Mouse (Mus musculus) small intestine, adult 2 months (tissue): Measurements from ENCODE around the gene Cd5l. TPM values are rescaled to one million over a fixed set of nuclear protein-coding genes. Genes with fewer than 3 reads are reported as not detected.

ENCODE experiments used
- H3K27ac ChIP-seq: fragments of 200-500 bp; 2 replicates; pipeline ENCODE4 v1.5.1; 2012; ENCODE audit warnings: low read depth, low read length, control low read depth, inconsistent platforms; ENCODE audit not compliant: insufficient read depth
- H3K27me3 ChIP-seq: fragments of 200-500 bp; 2 replicates; pipeline ENCODE4 v1.6.1; 2012; ENCODE audit warnings: mild to moderate bottlenecking, moderate library complexity, low read length, inconsistent platforms; ENCODE audit not compliant: control insufficient read depth, insufficient read depth
- H3K36me3 ChIP-seq: fragments of 200-500 bp; 2 replicates; pipeline ENCODE4 v1.6.1; 2012; ENCODE audit warnings: mild to moderate bottlenecking, low read length, control low read depth, inconsistent platforms; ENCODE audit not compliant: control insufficient read depth, insufficient read depth
- H3K4me1 ChIP-seq: fragments of 200-500 bp; 2 replicates; pipeline ENCODE4 v1.6.1; 2012; ENCODE audit warnings: low read length, inconsistent platforms, mixed read lengths; ENCODE audit not compliant: control insufficient read depth, insufficient read depth, insufficient read length
- H3K4me3 ChIP-seq: fragments of 200-500 bp; 2 replicates; pipeline ENCODE4 v1.5.1; 2012; ENCODE audit warnings: low read depth, mild to moderate bottlenecking, control low read depth, inconsistent platforms, low read length, moderate library complexity
- CTCF ChIP-seq: fragments of 200-500 bp; IDR thresholded peaks from 2 replicates; pipeline ENCODE4 v1.5.1; 2012; ENCODE audit warnings: low read depth, mild to moderate bottlenecking, control low read depth, inconsistent platforms, low read length, moderate library complexity, mixed read lengths; ENCODE audit not compliant: insufficient replicate concordance, insufficient read length; ENCODE audit errors: extremely low read depth
- POLR2A ChIP-seq: fragments of 200-500 bp; IDR thresholded peaks from 2 replicates; pipeline ENCODE4 v1.6.1; 2012; ENCODE audit warnings: low read depth, mild to moderate bottlenecking, control low read depth, inconsistent platforms, low read length, moderate library complexity
- WGBS: fragments of 180-500 bp; shearing (Covaris S2); methylation state at CpG from one replicate; pipeline ENCODE4 v1.1.7; 2018; 5-methylcytosine and 5-hydroxymethylcytosine counted together
- polyA plus RNA-seq: library from polyadenylated mRNA; depleted of rRNA; stranded (reverse); fragments of >200 nt; gene quantifications from 2 replicates; pipeline ENCODE4 v1.2.3, GENCODE M21; 2012

The Cd5l gene
- polyA plus RNA-seq, 1 experiment, result not detected

DNA sequence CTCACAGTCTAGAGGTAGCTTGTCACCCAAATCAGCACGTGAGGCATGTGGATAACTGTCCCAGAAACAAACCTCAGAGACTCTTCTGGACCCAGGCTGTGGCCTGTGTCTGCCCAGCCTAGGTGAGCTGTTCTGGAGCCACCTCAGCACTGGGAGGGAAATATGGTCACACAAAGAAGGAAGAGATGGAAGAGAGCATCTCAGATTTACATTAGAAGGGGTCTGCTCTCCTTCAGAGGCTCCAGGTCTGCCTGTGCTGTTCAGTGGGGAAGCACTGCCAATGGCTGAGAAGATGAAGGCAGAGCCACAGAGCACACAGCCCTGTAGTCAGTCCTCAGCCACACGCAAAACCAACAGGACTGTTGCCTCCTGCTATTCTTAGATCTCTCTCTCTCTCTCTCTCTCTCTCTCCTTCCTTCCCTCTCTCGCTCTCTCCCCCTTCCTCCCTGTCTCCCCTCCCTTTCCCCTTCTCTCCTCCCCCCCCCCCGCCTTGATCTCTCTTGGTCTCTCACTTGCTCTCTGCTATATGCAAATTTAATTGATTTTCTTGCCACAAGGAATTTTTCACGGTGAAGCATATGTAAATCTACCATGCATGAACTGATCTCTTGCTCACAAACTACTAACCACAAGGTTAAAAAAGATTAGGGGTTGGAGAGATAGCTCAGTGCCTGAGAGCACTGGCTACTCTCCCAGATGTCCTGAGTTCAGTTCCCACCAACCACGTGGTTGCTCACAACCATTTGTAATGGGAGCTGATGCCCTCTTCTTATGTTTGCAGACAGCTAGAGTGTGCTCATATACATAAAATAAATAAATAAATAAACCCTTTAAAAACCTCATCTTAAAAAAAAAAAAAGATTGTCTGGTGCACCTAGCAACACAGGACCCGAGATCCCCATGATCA, 24.4 kb downstream of the Cd5l start:
- Histone ChIP-seq H3K4me3 (no peak overlapping the region), H3K36me3 (no peaks in the 10 kb centered on the region), H3K27me3 (no peaks in the 10 kb centered on the region), H3K27ac (no peak overlapping the region), H3K4me1 (no peaks in the 10 kb centered on the region; the same call in 1 of the 2 replicates)
- TF ChIP-seq CTCF (no peak), POLR2A (no peak)
- WGBS, result 46% methylated on average over 7 of the region's 7 CpGs

DNA sequence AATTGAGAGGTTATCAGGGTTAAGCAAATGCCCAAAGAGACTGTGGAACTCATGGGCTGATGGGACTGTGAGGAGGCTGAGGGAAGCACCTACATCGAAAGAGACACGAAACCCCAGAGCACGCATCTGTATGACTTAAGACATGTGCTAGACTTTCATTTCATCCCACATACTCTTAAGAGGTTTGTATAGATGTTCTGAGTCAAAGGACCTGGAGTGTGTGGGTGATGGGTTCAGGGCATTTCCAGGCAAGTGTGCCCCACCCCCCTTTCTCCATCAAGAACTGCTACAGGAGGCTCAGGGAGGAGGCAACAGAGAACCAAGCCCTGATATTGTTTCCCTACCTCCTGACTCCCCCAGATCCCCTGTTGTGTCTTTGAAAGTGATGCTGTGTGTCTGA, 25.6 kb downstream of the Cd5l start:
- Histone ChIP-seq H3K27ac (no peak overlapping the region), H3K4me3 (no peak overlapping the region), H3K4me1 (no peaks in the 10 kb centered on the region), H3K36me3 (no peaks in the 10 kb centered on the region), H3K27me3 (no peaks in the 10 kb centered on the region)
- TF ChIP-seq POLR2A, result no peak
- TF ChIP-seq CTCF, result no peak
- WGBS, result 89% methylated on average over 3 of the region's 3 CpGs

DNA sequence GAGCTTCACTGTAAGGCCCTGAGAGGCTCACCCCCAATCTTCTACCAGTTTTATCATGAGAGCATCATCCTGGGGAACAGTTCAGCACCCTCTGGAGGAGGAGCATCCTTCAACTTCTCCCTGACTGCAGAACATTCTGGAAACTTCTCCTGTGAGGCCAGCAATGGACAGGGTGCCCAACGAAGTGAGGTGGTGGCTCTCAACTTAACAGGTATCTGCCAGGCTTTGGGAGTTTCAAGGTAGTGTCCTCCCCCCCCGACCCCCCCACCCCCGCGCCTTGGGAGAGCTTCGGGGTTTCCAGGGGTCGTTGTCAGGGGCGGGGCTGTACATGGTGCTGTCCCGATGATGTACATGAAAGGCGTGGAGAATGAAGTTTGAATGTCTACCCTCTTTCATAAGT, 27.4 kb downstream of the Cd5l start:
- WGBS, result 60% methylated on average over 9 of the region's 9 CpGs
- H3K36me3 ChIP-seq, result no peaks in the 10 kb centered on the region
- no peaks in the 10 kb centered on the region for H3K27me3 ChIP-seq
- no peaks in the 10 kb centered on the region for H3K4me1 ChIP-seq
- H3K27ac ChIP-seq, result no peak overlapping the region
- TF ChIP-seq CTCF (no peak), POLR2A (no peak)
- H3K4me3 ChIP-seq, result no peak overlapping the region

DNA sequence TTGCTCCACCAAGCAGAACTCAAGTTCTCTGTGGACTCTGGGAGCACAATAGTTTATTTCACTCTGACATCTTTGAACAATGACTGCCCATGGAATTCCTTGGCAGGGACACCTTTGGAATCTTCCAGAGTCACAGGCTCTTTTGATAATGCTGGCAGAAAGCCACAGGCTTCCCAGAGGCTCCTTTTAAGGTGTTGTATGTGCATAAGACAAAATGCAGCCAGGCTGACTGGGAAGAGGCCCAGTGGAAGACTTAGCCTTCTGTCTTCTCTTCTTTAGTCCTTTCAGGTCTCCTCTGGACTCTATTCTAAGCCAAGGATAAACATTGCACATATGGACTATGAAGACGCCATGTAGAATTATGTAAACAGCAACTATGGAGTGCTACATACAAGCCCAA, 33.3 kb downstream of the Cd5l start:
- Histone ChIP-seq H3K27ac (peak overlapping the region; percentile 29; the same call in 1 of the 2 replicates), H3K36me3 (no peaks in the 10 kb centered on the region), H3K4me1 (no peaks in the 10 kb centered on the region), H3K27me3 (no peaks in the 10 kb centered on the region), H3K4me3 (no peak overlapping the region)
- TF ChIP-seq CTCF (no peak), POLR2A (no peak)
- 74% methylated on average over 1 of the region's 1 CpGs for WGBS

DNA sequence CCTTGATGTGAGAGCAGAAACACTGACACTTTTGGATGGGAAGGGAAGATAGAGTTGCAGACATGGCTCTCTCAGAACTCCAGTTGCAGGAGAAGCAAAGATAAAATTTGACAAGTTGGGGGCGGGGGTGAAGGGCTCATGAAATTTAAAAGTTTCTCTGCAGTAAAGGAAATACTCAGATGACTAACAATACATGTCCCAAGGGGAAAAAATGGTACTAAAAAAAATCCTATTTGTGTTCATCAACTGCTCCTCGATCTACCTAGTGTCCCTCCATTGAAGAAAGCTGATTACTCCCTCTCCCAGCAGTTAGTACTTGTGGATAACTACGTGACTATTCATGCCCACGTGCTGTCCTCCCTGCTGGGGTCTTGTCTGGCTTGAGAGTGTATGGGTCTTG, 41.1 kb downstream of the Cd5l start:
- TF ChIP-seq POLR2A (no peak), CTCF (no peak)
- no peaks in the 10 kb centered on the region for H3K4me1 ChIP-seq
- no peaks in the 10 kb centered on the region for H3K27me3 ChIP-seq
- H3K36me3 ChIP-seq, result no peaks in the 10 kb centered on the region
- no peak overlapping the region for H3K4me3 ChIP-seq
- 69% methylated on average over 4 of the region's 4 CpGs for WGBS
- H3K27ac ChIP-seq, result no peak overlapping the region

DNA sequence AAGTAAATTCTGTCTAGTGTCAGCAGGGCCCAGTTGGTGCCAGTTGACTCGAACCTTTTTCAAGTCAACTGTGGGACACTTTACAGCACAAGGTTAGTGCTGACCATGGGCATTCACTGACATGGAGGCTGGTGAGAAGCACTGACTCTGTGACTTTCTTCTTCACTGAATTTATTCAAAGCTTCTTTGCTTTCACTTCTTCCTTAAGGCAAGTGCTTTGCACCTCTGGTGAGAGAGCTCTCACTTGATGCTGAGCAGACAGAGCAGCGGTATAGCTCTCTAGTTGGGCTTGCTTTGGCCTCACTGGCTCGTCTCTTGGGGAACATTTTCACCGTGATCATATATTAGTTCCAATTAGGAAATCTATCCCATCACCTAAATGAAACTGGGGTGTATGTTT, 42.2 kb downstream of the Cd5l start:
- Histone ChIP-seq H3K27ac (no peak overlapping the region), H3K36me3 (no peaks in the 10 kb centered on the region), H3K27me3 (no peaks in the 10 kb centered on the region), H3K4me1 (no peaks in the 10 kb centered on the region), H3K4me3 (no peak overlapping the region)
- 71% methylated on average over 4 of the region's 4 CpGs for WGBS
- TF ChIP-seq POLR2A (no peak), CTCF (no peak)

DNA sequence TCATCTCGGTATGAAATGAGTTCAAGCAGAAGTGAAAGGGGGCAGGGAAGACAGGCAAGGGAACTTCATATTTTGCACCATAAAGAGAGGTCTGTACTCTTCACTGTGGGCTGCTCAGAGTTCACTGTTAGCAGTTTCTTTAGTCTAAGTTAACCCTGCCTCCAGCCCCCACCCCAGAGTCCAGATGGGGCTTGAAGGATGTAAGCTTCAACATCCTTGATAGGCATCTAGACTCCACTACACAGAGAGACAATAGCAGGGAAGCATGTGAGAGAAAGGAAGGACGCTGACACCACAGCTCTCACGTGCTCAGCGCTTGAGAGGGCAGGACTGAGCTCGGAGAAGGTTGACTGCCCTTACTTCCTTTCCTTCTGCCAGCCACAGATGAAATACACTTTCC, 43.6 kb downstream of the Cd5l start:
- no peaks in the 10 kb centered on the region for H3K4me1 ChIP-seq

DNA sequence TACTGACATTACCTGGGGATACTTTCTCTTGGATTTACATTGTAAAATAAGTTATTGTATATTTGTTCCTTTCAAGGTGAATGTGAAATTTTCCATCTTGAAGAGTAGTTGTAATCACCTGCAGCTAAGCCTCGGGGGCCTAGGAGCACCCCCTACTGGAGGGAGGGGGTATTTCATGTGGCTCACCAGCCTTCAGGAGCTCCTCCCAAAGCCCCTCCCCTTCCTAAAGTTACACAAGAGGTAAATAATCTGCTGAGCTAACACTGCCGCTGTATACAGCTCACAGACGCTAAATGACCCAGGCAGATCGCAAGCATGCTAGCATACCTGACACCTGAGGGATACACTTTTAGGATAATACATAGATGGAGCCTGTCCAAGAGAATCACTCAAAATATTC, 50.5 kb downstream of the Cd5l start:
- no peak for TF ChIP-seq POLR2A
- TF ChIP-seq CTCF, result peak; percentile 57; the same call in 1 of the 2 replicates

More for the DNA sequence above, 43.6 kb downstream of the Cd5l start:
- no peaks in the 10 kb centered on the region for H3K27me3 ChIP-seq
- TF ChIP-seq POLR2A (no peak), CTCF (no peak)
- no peak overlapping the region for H3K27ac ChIP-seq
- H3K4me3 ChIP-seq, result no peak overlapping the region
- H3K36me3 ChIP-seq, result no peaks in the 10 kb centered on the region
- 52% methylated on average over 5 of the region's 5 CpGs for whole genome bisulfite sequencing

More for the DNA sequence above, 50.5 kb downstream of the Cd5l start:
- WGBS, result 12% methylated on average over 4 of the region's 4 CpGs
- Histone ChIP-seq H3K4me1 (no peaks in the 10 kb centered on the region), H3K27ac (no peak overlapping the region), H3K4me3 (no peak overlapping the region), H3K36me3 (no peaks in the 10 kb centered on the region), H3K27me3 (no peaks in the 10 kb centered on the region)
